Mouse (Mus musculus) midbrain, embryonic 14.5 days (tissue): ENCODE measurements around the gene Gm13128. TPM values are rescaled to one million over a fixed set of nuclear protein-coding genes. Genes with fewer than 3 reads are reported as not detected.
"Not testable (repeated sequence)": the region's sequence is repeated elsewhere in the genome, so short reads cannot be mapped to it uniquely, and the experiment has no call there.

Experiments
- ATAC-seq: fragments of 200-750 bp; cut with Nextera tagmentation; 2 replicates; pipeline ENCODE4 v1.8.0; 2017; ENCODE audit warnings: moderate number of reproducible peaks, moderate library complexity; ENCODE audit not compliant: low FRiP score, low TSS enrichment
- DNase-seq: peaks from one replicate; pipeline ENCODE4 v3.0.0-alpha.2; 2015
- H3K27ac ChIP-seq: fragments of 300-500 bp; sonication (generic); replicated peaks from 2 replicates; pipeline ENCODE4 v1.5.1; 2014; ENCODE audit warnings: mild to moderate bottlenecking, low read depth, low read length, moderate library complexity
- H3K27me3 ChIP-seq: fragments of 300-500 bp; sonication (generic); 2 replicates; pipeline ENCODE4 v1.6.1; 2014; ENCODE audit warnings: low read length, control low read depth, mixed read lengths; ENCODE audit not compliant: control insufficient read depth, insufficient read depth
- H3K36me3 ChIP-seq: fragments of 300-500 bp; sonication (generic); 2 replicates; pipeline ENCODE4 v1.6.1; 2014; ENCODE audit warnings: low read length, control low read depth; ENCODE audit not compliant: control insufficient read depth, insufficient read depth
- H3K4me1 ChIP-seq: fragments of 300-500 bp; sonication (generic); 2 replicates; pipeline ENCODE4 v1.6.1; 2014; ENCODE audit warnings: mild to moderate bottlenecking, antibody characterized with exemption, low read length, control low read depth; ENCODE audit not compliant: control insufficient read depth, insufficient read depth
- H3K4me2 ChIP-seq: fragments of 300-500 bp; sonication (generic); 2 replicates; pipeline ENCODE4 v1.6.1; 2014; ENCODE audit warnings: mild to moderate bottlenecking, low read length, moderate library complexity
- H3K4me3 ChIP-seq: fragments of 300-500 bp; sonication (generic); replicated peaks from 2 replicates; pipeline ENCODE4 v1.5.1; 2014; ENCODE audit warnings: low read depth, low read length
- H3K9ac ChIP-seq: fragments of 300-500 bp; sonication (generic); replicated peaks from 2 replicates; pipeline ENCODE4 v1.6.1; 2014; ENCODE audit warnings: mild to moderate bottlenecking, low read length, moderate library complexity
- H3K9me3 ChIP-seq: fragments of 300-500 bp; sonication (generic); 2 replicates; pipeline ENCODE4 v1.6.1; 2016; ENCODE audit warnings: low read length, control low read depth, mixed read lengths; ENCODE audit not compliant: control insufficient read depth
- WGBS: fragments of 180-500 bp; shearing (Covaris S2); extraction: QIAGEN DNeasy Blood & Tissue Kit; methylation state at CpG from one replicate; pipeline ENCODE4 v1.1.7; 2014; 5-methylcytosine and 5-hydroxymethylcytosine counted together
- polyA plus RNA-seq: library from polyadenylated mRNA; unstranded; fragments of >200 nt; fragmentation: Nextera tagmentation; extraction: Ambion mirVana; gene quantifications from 2 replicates; pipeline ENCODE4 v1.2.1, GENCODE M21; 2014

The Gm13128 gene
- not detected in 2 replicates for polyA plus RNA-seq

- not testable (repeated sequence) for H3K4me2 ChIP-seq, DNase-seq, H3K27me3 ChIP-seq, H3K4me1 ChIP-seq, H3K36me3 ChIP-seq, H3K9me3 ChIP-seq, H3K27ac ChIP-seq, H3K4me3 ChIP-seq, H3K9ac ChIP-seq, ATAC-seq
- WGBS, result 43% methylated on average over 4 of the region's 4 CpGs
Observed at GRCm38 (mm10) chr4:144329949-144330348, at the start of gene Gm13128. TSS of gene Gm13128 (plus strand) at chr4:144330249.

GRCm38 (mm10) chr4:144280388-144280787 is 49.7 kb upstream of the Gm13128 start, which contains the start of gene Pramel5:
TSS of gene Pramel5 (minus strand) at chr4:144280488.
- not testable (repeated sequence) for H3K27ac ChIP-seq, H3K4me3 ChIP-seq, DNase-seq, H3K36me3 ChIP-seq, ATAC-seq, H3K9ac ChIP-seq, H3K9me3 ChIP-seq, H3K4me1 ChIP-seq, H3K27me3 ChIP-seq, H3K4me2 ChIP-seq
- WGBS, result 78% methylated on average over 1 of the region's 1 CpGs

- H3K4me1 ChIP-seq, H3K9me3 ChIP-seq, H3K27me3 ChIP-seq, H3K27ac ChIP-seq, H3K4me3 ChIP-seq, H3K36me3 ChIP-seq, ATAC-seq, DNase-seq, H3K4me2 ChIP-seq, H3K9ac ChIP-seq: not testable (repeated sequence)
- 57% methylated on average over 1 of the region's 1 CpGs for WGBS
Observed at GRCm38 (mm10) chr4:144299414-144299813, 30.6 kb upstream of the Gm13128 start.

DNA sequence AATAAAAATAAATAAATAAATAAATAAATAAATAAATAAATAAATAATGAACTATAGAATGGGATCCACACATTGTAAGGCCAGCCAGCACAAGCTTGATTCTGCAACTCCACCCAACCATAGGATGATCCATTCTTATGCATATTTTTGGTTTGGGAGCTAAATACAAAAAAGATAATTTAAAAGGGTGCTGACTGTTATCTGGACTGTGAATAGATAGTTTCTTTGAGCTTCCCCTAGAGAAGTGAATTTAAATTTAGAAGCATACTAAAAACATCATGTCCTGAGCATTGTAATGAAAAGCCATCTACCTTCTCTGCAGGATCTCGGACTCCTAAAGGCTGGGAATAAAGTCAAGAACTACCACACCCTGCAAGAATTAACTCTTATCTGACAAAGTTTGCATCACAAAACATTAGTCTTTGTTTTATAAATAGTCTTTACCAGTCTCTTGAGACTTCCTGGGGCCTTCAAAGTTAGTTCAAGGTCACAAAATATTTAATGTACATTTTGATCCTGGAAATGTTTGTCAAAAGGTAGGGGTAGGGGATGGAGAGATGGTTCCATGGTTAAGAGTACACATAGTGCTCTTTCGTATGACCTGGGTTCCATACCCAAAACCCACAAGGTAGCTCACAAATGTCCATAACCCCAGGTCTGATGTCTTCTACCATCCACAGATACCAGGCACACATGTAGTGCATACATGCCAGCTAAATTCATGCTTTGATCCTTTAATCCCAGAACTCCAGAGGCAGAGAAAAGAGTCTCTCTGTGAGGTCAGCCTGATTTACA is 17.2 kb upstream of the Gm13128 start:
- not testable (repeated sequence) for H3K4me3 ChIP-seq, DNase-seq, H3K9ac ChIP-seq, H3K4me1 ChIP-seq, ATAC-seq, H3K4me2 ChIP-seq, H3K36me3 ChIP-seq, H3K27ac ChIP-seq, H3K27me3 ChIP-seq, H3K9me3 ChIP-seq
- WGBS, result 64% methylated on average over 2 of the region's 2 CpGs

DNA sequence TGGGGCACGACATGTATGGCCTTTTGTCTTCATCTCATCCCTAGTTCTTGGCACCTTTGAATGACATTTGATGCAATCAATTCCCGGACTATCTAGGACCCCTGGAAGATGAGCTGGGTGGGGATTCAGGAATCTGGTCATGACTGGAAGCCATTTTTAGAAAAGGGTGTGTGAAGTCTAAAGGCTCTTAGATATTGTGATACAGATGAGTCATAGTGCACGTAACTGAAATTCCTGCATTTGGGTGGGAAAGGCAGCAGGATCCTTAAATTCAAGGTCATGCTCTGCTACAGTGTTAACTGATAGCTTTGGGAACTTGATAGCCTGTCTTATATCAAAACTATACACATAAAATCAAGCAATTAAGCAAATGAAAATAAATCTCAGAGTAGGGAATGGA is 5.8 kb downstream of the Gm13128 start:
- not testable (repeated sequence) for H3K9ac ChIP-seq, ATAC-seq, H3K4me2 ChIP-seq, H3K36me3 ChIP-seq, H3K9me3 ChIP-seq, DNase-seq, H3K27ac ChIP-seq, H3K4me3 ChIP-seq, H3K27me3 ChIP-seq, H3K4me1 ChIP-seq
- WGBS, result 76% methylated on average over 3 of the region's 3 CpGs

- not testable (repeated sequence) for H3K9ac ChIP-seq, H3K4me1 ChIP-seq, ATAC-seq, DNase-seq, H3K27me3 ChIP-seq, H3K27ac ChIP-seq, H3K36me3 ChIP-seq, H3K4me2 ChIP-seq, H3K4me3 ChIP-seq
- H3K9me3 ChIP-seq, result peaks cover 11% of the 10 kb centered on the region; the same call in 1 of the 2 replicates
- 87% methylated on average over 3 of the region's 3 CpGs for WGBS
Observed at GRCm38 (mm10) chr4:144357642-144358041, 27.6 kb downstream of the Gm13128 start, which contains the start of gene Gm13119. TSS of gene Gm13119 (plus strand) at chr4:144357942.

DNA sequence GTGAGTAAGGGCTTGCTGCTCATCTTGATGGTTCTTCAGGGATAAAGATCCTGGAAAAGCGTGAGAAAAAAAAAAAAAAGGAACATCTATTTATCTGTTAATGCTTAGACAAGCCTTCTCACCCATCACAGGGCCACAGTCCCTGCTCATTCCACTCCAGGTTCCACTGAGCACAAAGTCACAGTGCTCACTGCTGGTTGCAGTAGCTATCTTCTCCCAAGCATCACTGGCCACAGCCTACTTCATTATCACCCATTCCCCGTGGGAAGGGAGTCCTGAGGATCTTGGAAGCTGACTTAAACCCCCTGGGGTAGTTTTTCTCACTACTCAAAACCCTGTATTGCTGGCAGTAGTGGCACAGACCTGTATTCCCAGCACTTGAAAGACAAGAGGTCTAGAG is 47.9 kb downstream of the Gm13128 start, which contains the start of gene Pramef20:
Gene Pramef20, minus strand, starts transcription at position 23 of the 400 bp plus-strand sequence.
- 46% methylated on average over 2 of the region's 2 CpGs for WGBS
- DNase-seq, result no peak
- H3K4me1 ChIP-seq, result no peaks in the 10 kb centered on the region
- H3K4me3 ChIP-seq, result no peak within 1 kb of the TSS
- H3K27me3 ChIP-seq, result no peaks in the 10 kb centered on the region
- H3K9ac ChIP-seq, result no peak within 1 kb of the TSS
- H3K27ac ChIP-seq, result no peak within 1 kb of the TSS
- peaks cover 50% of the 10 kb centered on the region for H3K9me3 ChIP-seq
- no peak within 1 kb of the TSS for H3K4me2 ChIP-seq
- ATAC-seq, result no peak
- H3K36me3 ChIP-seq, result no peaks in the 10 kb centered on the region
